25 mouse cellular contexts compared by ENCODE assay signal in genomic region chr19:44042121-44042520, GRCm38 (mm10). TPM values are rescaled to one million over a fixed set of nuclear protein-coding genes. Genes with fewer than 3 reads are reported as not detected.
"Had no signal": no experiment of that assay in that cellular context is flagged by ENCODE, and none has a peak within 500 bp of the region (broad histone marks: within the 10 kb centered on the region; RNA-seq: fewer than 3 reads in every experiment).

No protein-coding gene starts in this region.

- H3K27me3 ChIP-seq: kidney, embryonic 15.5 days; liver, embryonic 12.5 days; liver, embryonic 15.5 days; lung, embryonic 15.5 days; megakaryocyte, embryonic 14.5 days had no signal

- DNase-seq: kidney, adult 8-10 months; kidney, postnatal 10 days; kidney, postnatal 36 days; layer of hippocampus, postnatal 36 days; lung, adult 18-20 months; lung, postnatal 10 days; right cerebral cortex, adult 18-20 months; right cerebral cortex, postnatal 25 days; thymus, adult 18-20 months; thymus, postnatal 36 days had no signal

- H3K4me2 ChIP-seq: kidney, embryonic 15.5 days; liver, embryonic 12.5 days; liver, embryonic 15.5 days; lung, embryonic 15.5 days; midbrain, embryonic 11.5 days had no signal

- H3K9me3 ChIP-seq: kidney, embryonic 15.5 days; liver, embryonic 12.5 days; liver, embryonic 15.5 days; lung, embryonic 15.5 days; megakaryocyte, embryonic 14.5 days had no signal

- ATAC-seq: liver, embryonic 12.5 days had no signal

- H3K9ac ChIP-seq: kidney, embryonic 15.5 days; liver, embryonic 12.5 days; liver, embryonic 15.5 days; lung, embryonic 15.5 days had no signal

- H3K4me3 ChIP-seq: kidney, embryonic 15.5 days; left cerebral cortex, adult 2 months; liver, embryonic 12.5 days; liver, embryonic 15.5 days; lung, embryonic 15.5 days; megakaryocyte, embryonic 14.5 days had no signal

- H3K4me1 ChIP-seq: kidney, embryonic 15.5 days; liver, embryonic 15.5 days; lung, embryonic 15.5 days had no signal

- H3K27ac ChIP-seq: kidney, embryonic 15.5 days; left cerebral cortex, adult 2 months; liver, embryonic 12.5 days; liver, embryonic 15.5 days; lung, embryonic 15.5 days had no signal

RNA-seq across cellular contexts. Expression of gene Cyp2c23, which starts 13.1 kb away (rescaled TPM):
- total RNA-seq: layer of hippocampus, adult 8-10 months; layer of hippocampus, postnatal 10 days; layer of hippocampus, postnatal 36 days; midbrain, postnatal 0 days had no signal
- polyA plus RNA-seq: midbrain, embryonic 11.5 days; midbrain, embryonic 14.5 days; midbrain, postnatal 0 days; neural tube, embryonic 11.5 days; neural tube, embryonic 14.5 days; spleen, adult 2 months had no signal

RNA-seq across cellular contexts. Expression of gene Cpn1, which starts 55.8 kb away (rescaled TPM):
- polyA plus RNA-seq: limb, embryonic 11.5 days had no signal
